Mouse (Mus musculus) lung, adult 2 months (tissue): Measurements from ENCODE around the gene Snrpa.

Experiments
- CTCF ChIP-seq: fragments of 200-500 bp; IDR thresholded peaks from 2 replicates; pipeline ENCODE4 v1.5.1; 2011; ENCODE audit warnings: mild to moderate bottlenecking, low read length, control low read depth; ENCODE audit not compliant: insufficient read depth
- POLR2A ChIP-seq: fragments of 200-500 bp; IDR thresholded peaks from 2 replicates; pipeline ENCODE4 v1.6.1; 2011; ENCODE audit warnings: low read depth, mild to moderate bottlenecking, control low read depth, low read length, borderline replicate concordance; ENCODE audit errors: extremely low read depth

GRCm38 (mm10) chr7:27238568-27238967 is 42.5 kb upstream of the Snrpa start:
- no peak for TF ChIP-seq CTCF
- no peak for TF ChIP-seq POLR2A
